Mouse (Mus musculus): ENCODE measurements at regions not wholly inside any gene's neighbourhood (a gene's known extent, or its start where the extent isn't known, plus 50 kb on each side); places are given as distances from the start of the nearest gene placed in this dataset.

- no peak for DNase-seq (ENCODE audit: low spot score in 2 of 2)
Measured at GRCm38 (mm10) chr12:15970262-15970661, 153.5 kb upstream of the Trib2 start.

- peak in 1 of 2 experiments; percentile 5 for DNase-seq (ENCODE audit: low spot score in 2 of 2)
Measured at GRCm38 (mm10) chr12:15967550-15968102, 150.9 kb upstream of the Trib2 start.

GRCm38 (mm10) chr12:15966631-15967030 is 149.9 kb upstream of the Trib2 start:
- DNase-seq (ENCODE audit: low spot score in 2 of 2): no peak

GRCm38 (mm10) chr12:15965921-15966320 is 149.2 kb upstream of the Trib2 start:
- DNase-seq (ENCODE audit: low spot score in 2 of 2): no peak

- no peak for DNase-seq (ENCODE audit: low spot score in 2 of 2)
Measured at GRCm38 (mm10) chr12:15964073-15964472, 147.4 kb upstream of the Trib2 start.

- DNase-seq (ENCODE audit: low spot score in 2 of 2): no peak
Measured at GRCm38 (mm10) chr12:15961834-15962233, 145.1 kb upstream of the Trib2 start.

GRCm38 (mm10) chr12:15937443-15938237 is 120.9 kb upstream of the Trib2 start:
- DNase-seq (ENCODE audit: low spot score in 2 of 2): no peak

- DNase-seq (ENCODE audit: low spot score in 2 of 2): no peak
Measured at GRCm38 (mm10) chr12:15932067-15932466, 115.3 kb upstream of the Trib2 start.

- DNase-seq (ENCODE audit: low spot score in 2 of 2): no peak
Measured at GRCm38 (mm10) chr12:15931535-15931934, 114.8 kb upstream of the Trib2 start.

GRCm38 (mm10) chr12:15930155-15930554 is 113.4 kb upstream of the Trib2 start:
- DNase-seq (ENCODE audit: low spot score in 2 of 2): no peak

GRCm38 (mm10) chr12:15929541-15929940 is 112.8 kb upstream of the Trib2 start:
- DNase-seq (ENCODE audit: low spot score in 2 of 2): no peak

- DNase-seq (ENCODE audit: low spot score in 2 of 2): no peak
Measured at GRCm38 (mm10) chr12:15918291-15918690, 101.6 kb upstream of the Trib2 start.

- no peak for DNase-seq (ENCODE audit: low spot score in 2 of 2)
Measured at GRCm38 (mm10) chr12:15912959-15913358, 96.2 kb upstream of the Trib2 start.

GRCm38 (mm10) chr12:15912491-15912890 is 95.8 kb upstream of the Trib2 start:
- DNase-seq (ENCODE audit: low spot score in 2 of 2): peak in 1 of 2 experiments; percentile 1

- no peak for DNase-seq (ENCODE audit: low spot score in 2 of 2)
Measured at GRCm38 (mm10) chr12:15911254-15911991, 94.7 kb upstream of the Trib2 start.

- DNase-seq (ENCODE audit: low spot score in 2 of 2): no peak
Measured at GRCm38 (mm10) chr12:15897539-15897938, 80.8 kb upstream of the Trib2 start.

- peak; percentile 58 to 65 for DNase-seq (ENCODE audit: low spot score in 2 of 2)
Measured at GRCm38 (mm10) chr12:15896511-15896910, 79.8 kb upstream of the Trib2 start.

GRCm38 (mm10) chr12:15895215-15895614 is 78.5 kb upstream of the Trib2 start:
- no peak for DNase-seq (ENCODE audit: low spot score in 2 of 2)

- DNase-seq (ENCODE audit: low spot score in 2 of 2): no peak
Measured at GRCm38 (mm10) chr12:15890591-15890990, 73.9 kb upstream of the Trib2 start.

GRCm38 (mm10) chr12:15879907-15880430 is 63.2 kb upstream of the Trib2 start:
- no peak for DNase-seq (ENCODE audit: low spot score in 2 of 2)
